Mouse (Mus musculus) small intestine, adult 10 weeks (tissue): ENCODE measurements around the gene Olfr13. TPM values are rescaled to one million over a fixed set of nuclear protein-coding genes. Genes with fewer than 3 reads are reported as not detected.

Experiments used
- polyA plus RNA-seq: library from polyadenylated mRNA; stranded (reverse); fragments of 350-450 nt; fragmentation: Illumina TruSeq; extraction: RNeasy Lipid Tissue Mini Kit (QIAGEN cat#74804); gene quantifications from one replicate; pipeline ENCODE4 v1.2.3, GENCODE M21; 2014; ENCODE audit warnings: low replicate concordance

The Olfr13 gene
- not detected for polyA plus RNA-seq

DNA sequence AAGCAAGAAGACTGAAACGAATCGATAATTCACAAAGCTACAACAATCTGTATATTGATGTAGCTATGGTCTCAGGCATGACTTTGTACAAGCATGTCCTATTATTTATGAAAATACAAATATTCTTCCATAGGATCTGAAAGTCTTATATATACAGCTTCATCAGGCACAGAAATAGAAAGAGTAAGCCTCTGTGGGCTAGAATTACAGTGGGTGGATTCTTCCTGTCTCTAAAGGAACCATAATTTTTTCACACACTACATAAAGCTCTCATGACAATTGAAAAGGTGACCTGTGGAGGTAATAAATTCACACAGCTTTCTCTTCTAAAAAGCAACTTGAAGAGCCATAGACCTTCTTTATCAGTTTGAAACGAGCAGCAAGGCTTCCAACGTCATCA, at the start of gene Olfr13:
Olfr13 (plus strand) TSS at position 301 of the 400 bp plus-strand sequence.

DNA sequence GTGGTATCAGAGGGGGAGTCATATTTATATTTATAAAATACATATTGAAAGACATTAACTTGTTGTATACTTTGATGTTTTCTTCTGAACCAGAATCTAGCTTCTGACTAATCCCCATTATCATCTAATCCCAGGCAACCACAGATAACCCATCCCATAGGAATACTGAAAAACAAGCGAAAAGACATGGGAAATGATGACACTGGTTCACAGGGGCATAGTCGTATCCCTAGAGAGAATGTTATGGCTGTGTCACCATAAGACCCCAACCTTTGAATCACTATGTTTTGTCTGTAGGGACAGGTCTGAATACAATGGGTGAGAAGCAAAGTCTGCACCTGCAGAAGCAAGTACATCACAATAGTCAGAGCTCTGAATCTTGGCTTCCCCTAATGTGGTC, 25.7 kb upstream of the Olfr13 start, which contains the start of gene Olfr237-ps1:
Olfr237-ps1 (plus strand) TSS at position 301 of the 400 bp plus-strand sequence.

DNA sequence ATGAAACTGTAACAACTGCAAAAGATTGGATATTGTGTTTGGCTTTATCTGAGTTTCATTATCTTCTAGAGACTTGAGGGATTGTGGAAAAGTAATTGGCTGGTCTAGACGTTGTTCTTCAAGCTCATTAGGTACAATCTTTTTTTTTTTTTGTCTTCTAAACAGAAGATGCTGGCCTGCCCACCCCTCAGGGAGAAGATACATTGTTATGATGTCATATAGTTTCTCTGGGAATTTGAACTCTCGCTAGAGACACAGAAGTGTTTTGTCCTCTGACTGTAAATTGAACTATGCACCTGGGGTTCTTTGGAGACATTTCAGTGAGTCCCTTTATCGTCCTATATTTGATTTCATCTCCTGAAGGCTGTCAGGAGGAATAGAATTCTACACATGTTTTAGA, 9.0 kb upstream of the Olfr13 start, which contains the start of gene Olfr437:
Olfr437 (plus strand) TSS at position 301 of the 400 bp plus-strand sequence.

DNA sequence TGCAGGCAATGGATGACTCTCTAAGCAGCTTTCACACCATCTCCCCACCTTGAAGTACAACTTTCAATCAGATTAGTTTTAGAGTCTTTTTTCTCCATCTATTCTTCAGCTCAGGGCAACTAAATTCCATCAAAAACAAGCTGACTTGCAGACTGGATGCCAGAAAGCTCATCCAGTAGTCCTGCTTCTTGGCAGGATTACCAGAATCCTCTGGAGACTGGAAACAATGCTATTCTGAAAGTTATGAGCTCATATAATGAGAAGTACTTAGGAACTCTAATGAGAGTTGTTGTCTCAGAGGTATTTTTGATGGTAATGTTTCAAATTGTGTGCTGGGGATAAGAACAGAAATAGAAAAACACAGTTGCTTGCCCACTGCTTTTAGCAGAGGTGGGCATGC, 24.8 kb downstream of the Olfr13 start, which contains the start of gene Olfr435:
Olfr435 (plus strand) TSS at position 366 of the 400 bp plus-strand sequence.

DNA sequence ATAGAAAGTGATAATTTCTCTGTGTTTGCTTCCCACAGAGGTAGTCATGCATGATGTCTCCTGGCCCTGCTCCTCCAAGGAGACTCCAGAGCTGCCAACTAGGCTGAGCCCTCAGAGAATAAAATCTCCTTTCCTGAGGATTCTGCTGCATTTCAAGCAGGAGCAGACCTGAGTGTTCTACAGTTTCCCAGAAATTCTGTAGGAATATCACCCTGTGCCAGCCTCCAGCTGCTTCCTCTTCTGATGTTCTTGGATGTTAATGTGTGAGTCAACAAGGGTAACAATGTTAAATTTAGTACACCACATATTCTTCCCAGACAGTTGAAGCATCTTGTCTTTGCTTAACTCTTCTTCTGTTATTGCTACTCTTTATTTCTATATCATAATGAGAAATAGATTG, 40.9 kb downstream of the Olfr13 start, which contains the start of gene Olfr434:
Olfr434 (plus strand) TSS at position 149 of the 400 bp plus-strand sequence.

Other genes with a start within 250 kb of the Olfr13 start
- gene Olfr444, start 223.1 kb upstream of the Olfr13 start, polyA plus RNA-seq: not detected
- not detected for gene Olfr441, start 65.8 kb upstream of the Olfr13 start, polyA plus RNA-seq
- not detected for gene Olfr237-ps1, start 25.6 kb upstream of the Olfr13 start, polyA plus RNA-seq
- gene Olfr437, start 8.9 kb upstream of the Olfr13 start, polyA plus RNA-seq: not detected
- gene Olfr435, start 25.0 kb downstream of the Olfr13 start, polyA plus RNA-seq: not detected
- not detected for gene Olfr434, start 40.9 kb downstream of the Olfr13 start, polyA plus RNA-seq
- gene Olfr47, start 59.4 kb downstream of the Olfr13 start, polyA plus RNA-seq: not detected
- gene Arhgef5, start 93.4 kb downstream of the Olfr13 start, polyA plus RNA-seq: 65.3 TPM
- gene Nobox, start 137.4 kb downstream of the Olfr13 start, polyA plus RNA-seq: not detected